Mouse (Mus musculus) myocyte (in vitro differentiated cells): ENCODE measurements at regions not wholly inside any gene's neighbourhood (a gene's known extent, or its start where the extent isn't known, plus 50 kb on each side); places are given as distances from the start of the nearest gene placed in this dataset.

Source experiments
- H3K27me3 ChIP-seq: one replicate; pipeline ENCODE4 v1.6.1; 2011; ENCODE audit not compliant: control insufficient read depth, insufficient read depth, insufficient read length
- H3K36me3 ChIP-seq: one replicate; pipeline ENCODE4 v1.6.1; 2011; ENCODE audit not compliant: control insufficient read depth, insufficient read depth
- H3K4me2 ChIP-seq: one replicate; pipeline ENCODE4 v1.6.1; 2011; ENCODE audit warnings: low read depth, control low read depth
- H3K4me3 ChIP-seq: one replicate; pipeline ENCODE4 v1.5.1; 2011; ENCODE audit warnings: mild to moderate bottlenecking, control low read depth, moderate library complexity
- H3K79me2 ChIP-seq: one replicate; pipeline ENCODE4 v1.6.1; 2011; ENCODE audit not compliant: control insufficient read depth, insufficient read depth
- H3ac ChIP-seq: one replicate; pipeline ENCODE4 v1.6.1; 2011; ENCODE audit not compliant: control insufficient read depth, insufficient read length
- CEBPB ChIP-seq: IDR thresholded peaks from 2 replicates; pipeline ENCODE4 v1.6.1; 2011; ENCODE audit warnings: mild to moderate bottlenecking, moderate library complexity; ENCODE audit not compliant: poor library complexity, insufficient read depth, severe bottlenecking
- E2F4 ChIP-seq: IDR thresholded peaks from one replicate; pipeline ENCODE4 v1.6.1; 2011; ENCODE audit warnings: mild to moderate bottlenecking, control low read depth, moderate library complexity; ENCODE audit not compliant: insufficient read depth
- MAX ChIP-seq: IDR thresholded peaks from one replicate; pipeline ENCODE4 v1.6.1; 2011; ENCODE audit warnings: low read depth, mild to moderate bottlenecking, control low read depth
- MYOD1 ChIP-seq, 3 experiments: IDR thresholded peaks; one replicate each; pipeline ENCODE4 v1.6.1; 2011; ENCODE audit warnings: control low read depth in 2 of 3, low read depth in 2 of 3, mild to moderate bottlenecking in 2 of 3, moderate library complexity in 1 of 3; ENCODE audit not compliant: insufficient read length in 2 of 3, control insufficient read depth in 1 of 3
- MYOG ChIP-seq, 3 experiments: IDR thresholded peaks; one replicate each; pipeline ENCODE4 v1.6.1; 2011; ENCODE audit warnings: control low read depth in 2 of 3, low read depth in 2 of 3, mild to moderate bottlenecking in 2 of 3; ENCODE audit not compliant: insufficient read length in 2 of 3, control insufficient read depth in 1 of 3, insufficient read depth in 1 of 3
- POLR2A ChIP-seq: IDR thresholded peaks from one replicate; pipeline ENCODE4 v1.6.1; 2011; ENCODE audit warnings: low read depth, mild to moderate bottlenecking, control low read depth, moderate library complexity; ENCODE audit not compliant: insufficient read length
- POLR2AphosphoS2 ChIP-seq: IDR thresholded peaks from one replicate; pipeline ENCODE4 v1.6.1; 2011; ENCODE audit warnings: low read depth, control low read depth; ENCODE audit not compliant: insufficient read length
- REST ChIP-seq: IDR thresholded peaks from one replicate; pipeline ENCODE4 v1.6.1; 2011; ENCODE audit warnings: mild to moderate bottlenecking, control low read depth, moderate library complexity; ENCODE audit not compliant: insufficient read depth, insufficient read length
- SRF ChIP-seq: IDR thresholded peaks from one replicate; pipeline ENCODE4 v1.6.1; 2011; ENCODE audit warnings: low read depth; ENCODE audit not compliant: control insufficient read depth, insufficient read length
- TCF12 ChIP-seq: IDR thresholded peaks from one replicate; pipeline ENCODE4 v1.6.1; 2011; ENCODE audit warnings: mild to moderate bottlenecking, control low read depth; ENCODE audit not compliant: poor library complexity, insufficient read depth, severe bottlenecking
- TCF3 ChIP-seq: IDR thresholded peaks from one replicate; pipeline ENCODE4 v1.6.1; 2011; ENCODE audit warnings: low read depth, control low read depth; ENCODE audit not compliant: insufficient read length
- USF1 ChIP-seq: IDR thresholded peaks from one replicate; pipeline ENCODE4 v1.6.1; 2011; ENCODE audit warnings: low read depth, mild to moderate bottlenecking, control low read depth, moderate library complexity

GRCm38 (mm10) chr14:80213666-80214065, 229.8 kb downstream of the Olfm4 start:
- Histone ChIP-seq H3ac (no peak overlapping the region), H3K27me3 (no peaks in the 10 kb centered on the region), H3K79me2 (no peaks in the 10 kb centered on the region), H3K4me2 (no peak overlapping the region), H3K4me3 (no peak overlapping the region), H3K36me3 (no peaks in the 10 kb centered on the region)
- TF ChIP-seq TCF3 = no peak
- TF ChIP-seq SRF = no peak
- no peak for TF ChIP-seq CEBPB
- no peak for TF ChIP-seq TCF12

GRCm38 (mm10) chr14:80215960-80216552, 232.2 kb downstream of the Olfm4 start:
- Histone ChIP-seq H3K4me2 (no peak overlapping the region), H3K27me3 (no peaks in the 10 kb centered on the region), H3K36me3 (no peaks in the 10 kb centered on the region), H3K79me2 (no peaks in the 10 kb centered on the region), H3ac (no peak overlapping the region), H3K4me3 (no peak overlapping the region)
- TF ChIP-seq MAX = no peak
- TF ChIP-seq REST = peak; percentile 73

DNA sequence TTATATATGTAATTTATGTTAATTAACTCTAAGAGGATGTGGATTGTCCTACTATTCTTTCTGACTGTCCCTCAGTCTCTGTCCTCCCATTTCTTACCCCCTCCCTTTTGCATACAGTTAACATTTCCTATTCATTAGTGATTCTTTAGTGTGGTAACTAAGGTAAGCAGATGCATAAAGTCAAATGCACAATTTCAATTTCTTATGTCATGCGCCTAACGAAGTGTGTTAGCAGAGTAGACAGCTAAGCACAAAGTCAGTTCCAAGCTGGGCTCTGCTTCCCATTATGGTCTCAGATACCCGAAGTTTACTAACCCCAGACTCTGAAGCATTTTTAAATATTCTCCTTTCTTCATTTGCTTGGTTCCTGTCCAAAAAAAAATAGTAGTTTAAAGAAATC, 248.2 kb downstream of the Olfm4 start:
- no peak for TF ChIP-seq TCF12
- no peak for TF ChIP-seq MYOD1 (IDR thresholded peaks at IDR 0.05; ENCODE audit: control insufficient read depth in 1 of 3, insufficient read length in 2 of 3, low read depth in 2 of 3)
- no peak for TF ChIP-seq MAX
- no peak for TF ChIP-seq POLR2AphosphoS2
- TF ChIP-seq REST = no peak
- no peak overlapping the region for H3ac ChIP-seq
- H3K4me2 ChIP-seq = no peak overlapping the region
- H3K79me2 ChIP-seq = no peaks in the 10 kb centered on the region
- no peak overlapping the region for H3K4me3 ChIP-seq
- H3K36me3 ChIP-seq = no peaks in the 10 kb centered on the region
- H3K27me3 ChIP-seq = no peaks in the 10 kb centered on the region

GRCm38 (mm10) chr14:80232976-80233375, 249.1 kb downstream of the Olfm4 start:
- TF ChIP-seq POLR2AphosphoS2 = no peak
- TF ChIP-seq MAX = no peak
- no peak for TF ChIP-seq CEBPB
- TF ChIP-seq MYOG (IDR thresholded peaks at IDR 0.05; ENCODE audit: control insufficient read depth in 1 of 3, insufficient read depth in 1 of 3, insufficient read length in 2 of 3, low read depth in 2 of 3) = no peak
- no peak for TF ChIP-seq TCF12
- TF ChIP-seq TCF3 = no peak
- no peak for TF ChIP-seq E2F4
- no peak for TF ChIP-seq USF1
- no peak overlapping the region for H3K4me2 ChIP-seq
- no peak overlapping the region for H3K4me3 ChIP-seq
- no peak overlapping the region for H3ac ChIP-seq
- no peaks in the 10 kb centered on the region for H3K27me3 ChIP-seq
- H3K36me3 ChIP-seq = no peaks in the 10 kb centered on the region
- H3K79me2 ChIP-seq = no peaks in the 10 kb centered on the region

DNA sequence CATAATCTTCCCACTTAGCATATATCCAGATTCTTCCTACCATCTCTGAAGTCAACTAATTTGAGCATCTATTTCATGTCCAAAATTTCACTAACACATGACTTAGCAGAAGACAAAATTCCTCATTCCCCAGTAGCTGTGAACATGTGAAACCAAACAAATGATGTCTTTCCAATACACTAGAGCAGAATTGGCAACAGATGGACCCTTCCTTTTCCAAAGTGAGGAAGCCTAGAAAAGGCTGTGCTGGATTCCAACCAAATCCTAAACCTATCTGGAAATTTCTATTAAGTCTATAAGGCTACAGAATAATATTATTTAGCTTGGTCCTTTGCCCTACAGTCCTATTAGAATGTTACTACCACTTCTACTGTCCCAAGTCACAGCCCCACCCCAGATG, 253.3 kb downstream of the Olfm4 start:
- no peaks in the 10 kb centered on the region for H3K27me3 ChIP-seq
- no peak overlapping the region for H3K4me2 ChIP-seq
- H3K79me2 ChIP-seq = no peaks in the 10 kb centered on the region
- H3K4me3 ChIP-seq = no peak overlapping the region
- no peak for TF ChIP-seq MAX
- no peak for TF ChIP-seq REST
- no peak for TF ChIP-seq TCF12
- TF ChIP-seq SRF = no peak
- TF ChIP-seq POLR2A = no peak
- no peak for TF ChIP-seq USF1
- TF ChIP-seq MYOG (IDR thresholded peaks at IDR 0.05; ENCODE audit: control insufficient read depth in 1 of 3, insufficient read depth in 1 of 3, insufficient read length in 2 of 3, low read depth in 2 of 3) = no peak
- TF ChIP-seq CEBPB = no peak
- TF ChIP-seq TCF3 = no peak
- TF ChIP-seq MYOD1 (IDR thresholded peaks at IDR 0.05; ENCODE audit: control insufficient read depth in 1 of 3, insufficient read length in 2 of 3, low read depth in 2 of 3) = no peak
- no peak for TF ChIP-seq POLR2AphosphoS2
- TF ChIP-seq E2F4 = no peak
- no peaks in the 10 kb centered on the region for H3K36me3 ChIP-seq
- H3ac ChIP-seq = no peak overlapping the region

- Histone ChIP-seq H3K79me2 (no peaks in the 10 kb centered on the region), H3K4me3 (no peak overlapping the region), H3K27me3 (no peaks in the 10 kb centered on the region), H3K36me3 (no peaks in the 10 kb centered on the region), H3K4me2 (no peak overlapping the region), H3ac (no peak overlapping the region)
- no peak for TF ChIP-seq CEBPB
- TF ChIP-seq SRF = no peak
- no peak for TF ChIP-seq POLR2AphosphoS2
- TF ChIP-seq POLR2A = no peak
- no peak for TF ChIP-seq REST
- TF ChIP-seq MAX = no peak
- no peak for TF ChIP-seq TCF3
- no peak for TF ChIP-seq MYOG (IDR thresholded peaks at IDR 0.05; ENCODE audit: control insufficient read depth in 1 of 3, insufficient read depth in 1 of 3, insufficient read length in 2 of 3, low read depth in 2 of 3)
- TF ChIP-seq USF1 = no peak
- no peak for TF ChIP-seq E2F4
- no peak for TF ChIP-seq MYOD1 (IDR thresholded peaks at IDR 0.05; ENCODE audit: control insufficient read depth in 1 of 3, insufficient read length in 2 of 3, low read depth in 2 of 3)
- no peak for TF ChIP-seq TCF12
Measured at GRCm38 (mm10) chr14:80237552-80237951, 253.7 kb downstream of the Olfm4 start.
